Mouse (Mus musculus) liver, embryonic 13.5 days (tissue): Measurements from ENCODE around the gene Tfe3. TPM values are rescaled to one million over a fixed set of nuclear protein-coding genes. Genes with fewer than 3 reads are reported as not detected.

Experiments used
- ATAC-seq: fragments of 200-750 bp; cut with Nextera tagmentation; 2 replicates; pipeline ENCODE4 v1.8.0; 2017; ENCODE audit warnings: low read depth, mild to moderate bottlenecking, moderate number of reproducible peaks, moderate library complexity
- DNase-seq: peaks from one replicate; pipeline ENCODE4 v3.0.0; 2022
- H3K27ac ChIP-seq: fragments of 300-500 bp; sonication (generic); 2 replicates; pipeline ENCODE4 v1.5.1; 2015; ENCODE audit warnings: moderate library complexity, mild to moderate bottlenecking, inconsistent platforms
- H3K27me3 ChIP-seq: fragments of 300-500 bp; sonication (generic); 2 replicates; pipeline ENCODE4 v1.6.1; 2015; ENCODE audit warnings: mild to moderate bottlenecking, inconsistent platforms
- H3K36me3 ChIP-seq: fragments of 300-500 bp; sonication (generic); 2 replicates; pipeline ENCODE4 v1.6.1; 2015; ENCODE audit warnings: mild to moderate bottlenecking, inconsistent platforms
- H3K4me1 ChIP-seq: fragments of 300-500 bp; sonication (generic); replicated peaks from 2 replicates; pipeline ENCODE4 v1.6.1; 2015; ENCODE audit warnings: inconsistent platforms
- H3K4me2 ChIP-seq: fragments of 300-500 bp; sonication (generic); 2 replicates; pipeline ENCODE4 v1.6.1; 2015; ENCODE audit warnings: inconsistent platforms, mild to moderate bottlenecking, moderate library complexity
- H3K4me3 ChIP-seq: fragments of 300-500 bp; sonication (generic); replicated peaks from 2 replicates; pipeline ENCODE4 v1.5.1; 2015; ENCODE audit warnings: mild to moderate bottlenecking, inconsistent platforms
- H3K9ac ChIP-seq: fragments of 300-500 bp; sonication (generic); 2 replicates; pipeline ENCODE4 v1.6.1; 2015; ENCODE audit warnings: mild to moderate bottlenecking, inconsistent platforms
- H3K9me3 ChIP-seq: fragments of 300-500 bp; sonication (generic); replicated peaks from 2 replicates; pipeline ENCODE4 v1.6.1; 2016; ENCODE audit warnings: inconsistent platforms
- WGBS: fragments of 180-500 bp; shearing (Covaris S2); methylation state at CpG from one replicate; pipeline ENCODE4 v1.1.7; 2015; ENCODE audit not compliant: insufficient replicate concordance; 5-methylcytosine and 5-hydroxymethylcytosine counted together
- polyA plus RNA-seq: library from polyadenylated mRNA; unstranded; fragments of >200 nt; fragmentation: Nextera tagmentation; extraction: Ambion mirVana; gene quantifications from 2 replicates; pipeline ENCODE4 v1.2.1, GENCODE M21; 2015

Gene Tfe3
- polyA plus RNA-seq, 1 experiment from 2014 or later = 8.9 TPM

GRCm38 (mm10) chrX:7728215-7728921 lies 34.0 kb upstream of the Tfe3 start, which contains the start of gene Praf2:
TSS of gene Praf2 (plus strand) at chrX:7728439.
- H3K27ac ChIP-seq = peak within 1 kb of the TSS; percentile 63
- H3K9me3 ChIP-seq = no peaks in the 10 kb centered on the region
- WGBS = 16% methylated on average over 42 of the region's 42 CpGs
- ATAC-seq (peak; percentile 93), DNase-seq (peak; percentile 74)
- H3K27me3 ChIP-seq = no peaks in the 10 kb centered on the region
- peaks cover 32% of the 10 kb centered on the region for H3K36me3 ChIP-seq
- H3K9ac ChIP-seq = peak within 1 kb of the TSS; percentile 52; the same call in 1 of the 2 replicates
- H3K4me3 ChIP-seq = peak within 1 kb of the TSS; percentile 49
- H3K4me1 ChIP-seq = peaks cover 13% of the 10 kb centered on the region
- H3K4me2 ChIP-seq = peak within 1 kb of the TSS; percentile 66

GRCm38 (mm10) chrX:7728922-7729265 lies 33.5 kb upstream of the Tfe3 start:
- ATAC-seq = no peak
- Histone ChIP-seq H3K27me3 (no peaks in the 10 kb centered on the region), H3K9ac (0 out of 2 replicates have a peak overlapping the region, but pooled peaks have one; percentile 31), H3K36me3 (peaks cover 30% of the 10 kb centered on the region), H3K4me3 (peak overlapping the region; percentile 49), H3K4me1 (peaks cover 17% of the 10 kb centered on the region), H3K9me3 (no peaks in the 10 kb centered on the region), H3K4me2 (peak overlapping the region; percentile 66), H3K27ac (no peak overlapping the region)
- 18% methylated on average over 4 of the region's 4 CpGs for WGBS
- no peak for DNase-seq

- Histone ChIP-seq H3K27ac (no peak overlapping the region), H3K4me3 (peak overlapping the region; percentile 25; the same call in 1 of the 2 replicates), H3K4me1 (peaks cover 12% of the 10 kb centered on the region), H3K36me3 (no peaks in the 10 kb centered on the region), H3K27me3 (no peaks in the 10 kb centered on the region), H3K4me2 (peak overlapping the region; percentile 47), H3K9ac (peak overlapping the region; percentile 29; the same call in 1 of the 2 replicates), H3K9me3 (no peaks in the 10 kb centered on the region)
- DNase-seq = peak; percentile 72
- peak; percentile 60; the same call in 1 of the 2 replicates for ATAC-seq
- WGBS = 23% methylated on average over 26 of the region's 26 CpGs
Measured at GRCm38 (mm10) chrX:7733571-7734156, 28.7 kb upstream of the Tfe3 start.

GRCm38 (mm10) chrX:7739336-7740081 lies 22.9 kb upstream of the Tfe3 start:
- no peak overlapping the region for H3K27ac ChIP-seq
- no peak overlapping the region for H3K4me2 ChIP-seq
- H3K27me3 ChIP-seq = no peaks in the 10 kb centered on the region
- no peaks in the 10 kb centered on the region for H3K36me3 ChIP-seq
- DNase-seq (no peak), ATAC-seq (0 out of 2 replicates have a peak, but pooled peaks have one; percentile 45)
- H3K9ac ChIP-seq = no peak overlapping the region
- 65% methylated on average over 14 of the region's 14 CpGs for WGBS
- H3K4me1 ChIP-seq = peaks cover 16% of the 10 kb centered on the region
- H3K4me3 ChIP-seq = no peak overlapping the region
- H3K9me3 ChIP-seq = no peaks in the 10 kb centered on the region

- WGBS = 57% methylated on average over 10 of the region's 10 CpGs
- no peaks in the 10 kb centered on the region for H3K27me3 ChIP-seq
- H3K9ac ChIP-seq = peak overlapping the region; percentile 9; the same call in 1 of the 2 replicates
- H3K4me1 ChIP-seq = peaks cover 16% of the 10 kb centered on the region
- no peak overlapping the region for H3K4me3 ChIP-seq
- DNase-seq = no peak
- no peaks in the 10 kb centered on the region for H3K9me3 ChIP-seq
- peak overlapping the region; percentile 4; the same call in 1 of the 2 replicates for H3K4me2 ChIP-seq
- peak overlapping the region; percentile 59 for H3K27ac ChIP-seq
- no peaks in the 10 kb centered on the region for H3K36me3 ChIP-seq
- peak; percentile 21; the same call in 1 of the 2 replicates for ATAC-seq
Measured at GRCm38 (mm10) chrX:7740082-7740819, 22.1 kb upstream of the Tfe3 start.

- ATAC-seq = no peak; the same call in 1 of the 2 replicates
Measured at GRCm38 (mm10) chrX:7741103-7741502, 21.3 kb upstream of the Tfe3 start.

GRCm38 (mm10) chrX:7743470-7743869 lies 18.9 kb upstream of the Tfe3 start:
- H3K4me3 ChIP-seq = no peak overlapping the region
- no peaks in the 10 kb centered on the region for H3K9me3 ChIP-seq
- no peak for DNase-seq
- H3K27me3 ChIP-seq = no peaks in the 10 kb centered on the region
- H3K9ac ChIP-seq = no peak overlapping the region
- 38% methylated on average over 5 of the region's 5 CpGs for WGBS
- ATAC-seq = no peak
- peaks cover 16% of the 10 kb centered on the region for H3K4me1 ChIP-seq
- no peak overlapping the region for H3K4me2 ChIP-seq
- no peaks in the 10 kb centered on the region for H3K36me3 ChIP-seq
- H3K27ac ChIP-seq = no peak overlapping the region

More at GRCm38 (mm10) chrX:7741103-7741502, 21.3 kb upstream of the Tfe3 start:
- Histone ChIP-seq H3K4me3 (no peak overlapping the region), H3K27me3 (no peaks in the 10 kb centered on the region), H3K4me2 (peak overlapping the region; percentile 14; the same call in 1 of the 2 replicates), H3K4me1 (peaks cover 16% of the 10 kb centered on the region), H3K27ac (0 out of 2 replicates have a peak overlapping the region, but pooled peaks have one; percentile 59), H3K9me3 (no peaks in the 10 kb centered on the region), H3K9ac (no peak overlapping the region), H3K36me3 (no peaks in the 10 kb centered on the region)
- 42% methylated on average over 5 of the region's 5 CpGs for WGBS
- DNase-seq = no peak

GRCm38 (mm10) chrX:7744940-7745339 lies 17.4 kb upstream of the Tfe3 start:
- ATAC-seq (no peak), DNase-seq (no peak)
- Histone ChIP-seq H3K9ac (no peak overlapping the region), H3K36me3 (no peaks in the 10 kb centered on the region), H3K4me1 (peaks cover 15% of the 10 kb centered on the region), H3K4me3 (no peak overlapping the region), H3K27ac (no peak overlapping the region), H3K27me3 (no peaks in the 10 kb centered on the region), H3K9me3 (no peaks in the 10 kb centered on the region), H3K4me2 (no peak overlapping the region)
- 33% methylated on average over 1 of the region's 1 CpGs for WGBS

GRCm38 (mm10) chrX:7745429-7745828 lies 16.9 kb upstream of the Tfe3 start:
- no peak for ATAC-seq
- H3K36me3 ChIP-seq = no peaks in the 10 kb centered on the region
- no peak overlapping the region for H3K4me3 ChIP-seq
- H3K4me2 ChIP-seq = no peak overlapping the region
- no peak overlapping the region for H3K9ac ChIP-seq
- H3K27me3 ChIP-seq = no peaks in the 10 kb centered on the region
- no peaks in the 10 kb centered on the region for H3K9me3 ChIP-seq
- DNase-seq = no peak
- peaks cover 14% of the 10 kb centered on the region for H3K4me1 ChIP-seq
- 77% methylated on average over 8 of the region's 8 CpGs for WGBS
- no peak overlapping the region for H3K27ac ChIP-seq

- ATAC-seq (peak; percentile 36), DNase-seq (no peak)
- H3K9ac ChIP-seq = peak within 1 kb of the TSS; percentile 55; the same call in 1 of the 2 replicates
- no peaks in the 10 kb centered on the region for H3K36me3 ChIP-seq
- H3K4me2 ChIP-seq = peak within 1 kb of the TSS; percentile 79
- no peak within 1 kb of the TSS for H3K27ac ChIP-seq
- H3K9me3 ChIP-seq = no peaks in the 10 kb centered on the region
- H3K4me3 ChIP-seq = peak within 1 kb of the TSS; percentile 64
- H3K4me1 ChIP-seq = peaks cover 8% of the 10 kb centered on the region; the same call in 1 of the 2 replicates
- 9% methylated on average over 46 of the region's 56 CpGs for WGBS
- no peaks in the 10 kb centered on the region for H3K27me3 ChIP-seq
Measured at GRCm38 (mm10) chrX:7750432-7751116, 11.8 kb upstream of the Tfe3 start, which contains the start of gene Ccdc120. TSS of gene Ccdc120 (minus strand) at chrX:7750905.
